Mouse (Mus musculus): ENCODE measurements around the gene Klhl36. TPM values are rescaled to one million over a fixed set of nuclear protein-coding genes. Genes with fewer than 3 reads are reported as not detected.

Gene Klhl36
- polyA plus RNA-seq, 1 experiment from 2014 or later = 9.9 TPM

GRCm38 (mm10) chr8:119881301-119881700 lies 19.2 kb downstream of the Klhl36 start:
- Histone ChIP-seq H3K4me1 (replicated peaks; ENCODE audit: control insufficient read depth, insufficient read depth, low read length) (0 out of 2 replicates have a peak, but pooled peaks cover 3% of the 10 kb centered on the region), H3K4me2 (ENCODE audit: low read depth, low read length, severe bottlenecking) (no peak overlapping the region), H3K4me3 (ENCODE audit: low read depth, low read length) (no peak overlapping the region), H3K27ac (ENCODE audit: low read depth, low read length) (no peak overlapping the region), H3K9me3 (ENCODE audit: control insufficient read depth, low read length) (no peaks in the 10 kb centered on the region), H3K9ac (ENCODE audit: low read length) (no peak overlapping the region), H3K27me3 (ENCODE audit: control insufficient read depth, insufficient read depth, low read length) (no peaks in the 10 kb centered on the region), H3K36me3 (ENCODE audit: control insufficient read depth, insufficient read depth, low read length) (no peaks in the 10 kb centered on the region)
- WGBS = 78% methylated on average over 6 of the region's 6 CpGs
- ATAC-seq (replicated peaks; ENCODE audit: low FRiP score) (no peak), DNase-seq (ENCODE audit: low spot score) (no peak)

- Histone ChIP-seq H3K36me3 (ENCODE audit: control insufficient read depth, insufficient read depth, low read length) (no peaks in the 10 kb centered on the region), H3K4me1 (replicated peaks; ENCODE audit: control insufficient read depth, insufficient read depth, low read length) (0 out of 2 replicates have a peak, but pooled peaks cover 3% of the 10 kb centered on the region), H3K4me2 (ENCODE audit: low read depth, low read length, severe bottlenecking) (no peak overlapping the region), H3K4me3 (ENCODE audit: low read depth, low read length) (no peak overlapping the region), H3K27me3 (ENCODE audit: control insufficient read depth, insufficient read depth, low read length) (no peaks in the 10 kb centered on the region), H3K9me3 (ENCODE audit: control insufficient read depth, low read length) (no peaks in the 10 kb centered on the region), H3K9ac (ENCODE audit: low read length) (no peak overlapping the region), H3K27ac (ENCODE audit: low read depth, low read length) (no peak overlapping the region)
- DNase-seq (ENCODE audit: low spot score) = no peak
- 73% methylated on average over 8 of the region's 8 CpGs for WGBS
- no peak for ATAC-seq (replicated peaks; ENCODE audit: low FRiP score)
Measured at GRCm38 (mm10) chr8:119881917-119882316, 19.9 kb downstream of the Klhl36 start.

GRCm38 (mm10) chr8:119883281-119883680 lies 21.2 kb downstream of the Klhl36 start:
- ATAC-seq (replicated peaks; ENCODE audit: low FRiP score) = no peak
- no peak overlapping the region for H3K4me3 ChIP-seq (ENCODE audit: low read depth, low read length)
- no peaks in the 10 kb centered on the region for H3K36me3 ChIP-seq (ENCODE audit: control insufficient read depth, insufficient read depth, low read length)
- 90% methylated on average over 7 of the region's 7 CpGs for WGBS
- DNase-seq (ENCODE audit: low spot score) = no peak
- no peaks in the 10 kb centered on the region for H3K27me3 ChIP-seq (ENCODE audit: control insufficient read depth, insufficient read depth, low read length)
- H3K9me3 ChIP-seq (ENCODE audit: control insufficient read depth, low read length) = no peaks in the 10 kb centered on the region
- H3K27ac ChIP-seq (ENCODE audit: low read depth, low read length) = no peak overlapping the region
- H3K4me2 ChIP-seq (ENCODE audit: low read depth, low read length, severe bottlenecking) = no peak overlapping the region
- 0 out of 2 replicates have a peak, but pooled peaks cover 3% of the 10 kb centered on the region for H3K4me1 ChIP-seq (replicated peaks; ENCODE audit: control insufficient read depth, insufficient read depth, low read length)
- no peak overlapping the region for H3K9ac ChIP-seq (ENCODE audit: low read length)

DNA sequence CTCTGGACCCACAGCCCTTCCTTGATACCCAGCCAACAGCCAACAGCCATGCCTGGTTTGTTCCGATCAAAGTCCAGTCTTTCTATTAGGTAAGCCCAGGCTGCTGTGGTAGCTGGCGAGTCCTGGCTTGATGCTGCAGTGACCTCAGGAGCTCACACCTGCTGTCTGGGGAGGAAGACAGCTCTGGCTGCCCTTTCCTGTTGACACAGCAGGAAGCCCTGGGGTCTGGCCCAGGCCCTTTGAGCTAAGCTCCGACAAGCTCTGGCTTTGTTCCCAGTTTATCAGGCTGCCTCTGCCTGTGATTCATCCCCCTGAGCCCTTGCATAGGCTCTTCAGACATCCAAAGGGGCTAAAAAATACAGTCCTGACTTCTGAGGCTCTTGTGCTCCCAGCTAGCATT lies 23.5 kb downstream of the Klhl36 start:
- ATAC-seq (replicated peaks; ENCODE audit: low FRiP score) = no peak

DNA sequence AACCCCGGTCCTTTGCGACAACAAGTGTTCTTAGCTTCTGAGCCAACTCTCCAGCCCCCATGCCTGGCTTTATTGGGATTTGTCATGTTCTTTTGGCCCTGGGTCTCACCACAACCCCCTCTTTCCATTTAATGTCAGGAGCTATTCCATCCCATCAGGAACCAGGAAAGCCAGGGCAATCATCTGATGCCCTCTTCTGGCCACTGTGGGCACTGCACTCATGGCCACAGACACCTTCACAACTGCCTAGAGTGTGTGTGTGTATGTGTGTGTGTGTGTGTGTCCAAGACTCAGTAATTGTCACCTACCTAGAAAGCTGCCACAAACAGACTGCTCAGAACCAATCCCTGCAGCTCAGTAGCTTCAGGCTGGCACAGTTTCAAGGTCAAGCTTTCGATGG lies 25.1 kb downstream of the Klhl36 start:
- 93% methylated on average over 3 of the region's 3 CpGs for WGBS
- no peak overlapping the region for H3K27ac ChIP-seq (ENCODE audit: low read depth, low read length)
- no peak overlapping the region for H3K4me2 ChIP-seq (ENCODE audit: low read depth, low read length, severe bottlenecking)
- no peak overlapping the region for H3K9ac ChIP-seq (ENCODE audit: low read length)
- DNase-seq (ENCODE audit: low spot score) (peak; percentile 76), ATAC-seq (replicated peaks; ENCODE audit: low FRiP score) (no peak)
- H3K36me3 ChIP-seq (ENCODE audit: control insufficient read depth, insufficient read depth, low read length) = no peaks in the 10 kb centered on the region
- H3K4me3 ChIP-seq (ENCODE audit: low read depth, low read length) = no peak overlapping the region
- no peaks in the 10 kb centered on the region for H3K9me3 ChIP-seq (ENCODE audit: control insufficient read depth, low read length)
- no peaks in the 10 kb centered on the region for H3K27me3 ChIP-seq (ENCODE audit: control insufficient read depth, insufficient read depth, low read length)
- 0 out of 2 replicates have a peak, but pooled peaks cover 3% of the 10 kb centered on the region for H3K4me1 ChIP-seq (replicated peaks; ENCODE audit: control insufficient read depth, insufficient read depth, low read length)

More for the DNA sequence above, 23.5 kb downstream of the Klhl36 start:
- Histone ChIP-seq H3K36me3 (ENCODE audit: control insufficient read depth, insufficient read depth, low read length) (no peaks in the 10 kb centered on the region), H3K9me3 (ENCODE audit: control insufficient read depth, low read length) (no peaks in the 10 kb centered on the region), H3K27ac (ENCODE audit: low read depth, low read length) (no peak overlapping the region), H3K4me3 (ENCODE audit: low read depth, low read length) (no peak overlapping the region), H3K4me1 (replicated peaks; ENCODE audit: control insufficient read depth, insufficient read depth, low read length) (0 out of 2 replicates have a peak, but pooled peaks cover 3% of the 10 kb centered on the region), H3K4me2 (ENCODE audit: low read depth, low read length, severe bottlenecking) (no peak overlapping the region), H3K9ac (ENCODE audit: low read length) (no peak overlapping the region), H3K27me3 (ENCODE audit: control insufficient read depth, insufficient read depth, low read length) (no peaks in the 10 kb centered on the region)
- 30% methylated on average over 3 of the region's 3 CpGs for WGBS
- DNase-seq (ENCODE audit: low spot score) = no peak

DNA sequence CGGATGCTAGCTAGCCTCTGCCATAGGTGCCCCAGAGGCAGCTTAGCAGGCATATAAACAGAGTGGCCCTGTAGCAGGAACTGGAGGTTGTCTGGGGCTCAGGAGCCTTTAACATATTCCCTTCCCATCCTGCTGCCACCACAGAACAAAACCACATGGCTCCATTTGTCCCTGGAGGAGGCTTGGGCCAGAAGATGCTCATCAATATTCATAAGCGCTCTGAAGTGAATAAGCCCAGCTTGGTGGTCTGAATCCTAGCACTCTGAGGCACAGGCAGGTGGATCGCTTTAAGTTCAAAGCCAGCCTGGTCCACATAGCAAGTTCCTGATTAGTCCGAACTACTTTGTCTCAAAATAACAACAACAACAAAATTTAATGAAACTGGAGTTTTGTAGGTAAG lies 25.9 kb downstream of the Klhl36 start:
- H3K4me3 ChIP-seq (ENCODE audit: low read depth, low read length) = no peak overlapping the region
- no peak for DNase-seq (ENCODE audit: low spot score)
- 67% methylated on average over 4 of the region's 4 CpGs for WGBS
- H3K4me2 ChIP-seq (ENCODE audit: low read depth, low read length, severe bottlenecking) = no peak overlapping the region
- no peak overlapping the region for H3K27ac ChIP-seq (ENCODE audit: low read depth, low read length)
- no peaks in the 10 kb centered on the region for H3K9me3 ChIP-seq (ENCODE audit: control insufficient read depth, low read length)
- H3K36me3 ChIP-seq (ENCODE audit: control insufficient read depth, insufficient read depth, low read length) = no peaks in the 10 kb centered on the region
- 0 out of 2 replicates have a peak, but pooled peaks cover 3% of the 10 kb centered on the region for H3K4me1 ChIP-seq (replicated peaks; ENCODE audit: control insufficient read depth, insufficient read depth, low read length)
- no peak overlapping the region for H3K9ac ChIP-seq (ENCODE audit: low read length)
- no peak for ATAC-seq (replicated peaks; ENCODE audit: low FRiP score)
- no peaks in the 10 kb centered on the region for H3K27me3 ChIP-seq (ENCODE audit: control insufficient read depth, insufficient read depth, low read length)

DNA sequence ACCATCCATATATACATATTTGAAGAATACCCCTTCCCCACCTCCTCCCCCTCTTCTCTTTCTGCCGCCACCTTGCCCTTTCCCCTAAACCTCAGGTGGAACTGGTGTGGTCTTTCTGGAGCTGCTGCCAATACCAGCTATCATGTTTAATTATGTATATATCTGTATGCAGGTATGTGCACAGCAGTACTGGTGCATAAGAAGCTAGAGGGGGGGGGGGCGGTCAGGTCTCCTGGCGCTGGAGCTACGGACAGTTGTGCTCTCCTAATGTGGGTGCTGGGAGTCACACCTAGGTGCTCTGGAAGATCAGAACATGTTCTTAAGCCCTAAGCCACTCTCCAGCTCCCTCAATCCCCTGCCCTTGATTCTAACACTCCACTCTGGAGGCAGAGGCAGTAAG lies 35.0 kb downstream of the Klhl36 start:
- no peak overlapping the region for H3K27ac ChIP-seq (ENCODE audit: low read depth, low read length)
- no peak overlapping the region for H3K4me2 ChIP-seq (ENCODE audit: low read depth, low read length, severe bottlenecking)
- DNase-seq (ENCODE audit: low spot score) = no peak
- no peaks in the 10 kb centered on the region for H3K9me3 ChIP-seq (ENCODE audit: control insufficient read depth, low read length)
- H3K9ac ChIP-seq (ENCODE audit: low read length) = no peak overlapping the region
- no peaks in the 10 kb centered on the region for H3K36me3 ChIP-seq (ENCODE audit: control insufficient read depth, insufficient read depth, low read length)
- WGBS = 82% methylated on average over 4 of the region's 4 CpGs
- no peak for ATAC-seq (replicated peaks; ENCODE audit: low FRiP score)
- no peaks in the 10 kb centered on the region for H3K4me1 ChIP-seq (replicated peaks; ENCODE audit: control insufficient read depth, insufficient read depth, low read length)
- no peak overlapping the region for H3K4me3 ChIP-seq (ENCODE audit: low read depth, low read length)
- peaks cover 17% of the 10 kb centered on the region for H3K27me3 ChIP-seq (ENCODE audit: control insufficient read depth, insufficient read depth, low read length)

- Histone ChIP-seq H3K9ac (ENCODE audit: low read length) (no peak overlapping the region), H3K4me2 (ENCODE audit: low read depth, low read length, severe bottlenecking) (no peak overlapping the region), H3K27me3 (ENCODE audit: control insufficient read depth, insufficient read depth, low read length) (peaks cover 17% of the 10 kb centered on the region), H3K36me3 (ENCODE audit: control insufficient read depth, insufficient read depth, low read length) (no peaks in the 10 kb centered on the region), H3K4me3 (ENCODE audit: low read depth, low read length) (no peak overlapping the region), H3K4me1 (replicated peaks; ENCODE audit: control insufficient read depth, insufficient read depth, low read length) (no peaks in the 10 kb centered on the region), H3K27ac (ENCODE audit: low read depth, low read length) (no peak overlapping the region), H3K9me3 (ENCODE audit: control insufficient read depth, low read length) (no peaks in the 10 kb centered on the region)
- DNase-seq (ENCODE audit: low spot score) = no peak
- 28% methylated on average over 13 of the region's 13 CpGs for WGBS
- ATAC-seq (replicated peaks; ENCODE audit: low FRiP score) = no peak
Measured at GRCm38 (mm10) chr8:119897933-119898332, 35.9 kb downstream of the Klhl36 start.

DNA sequence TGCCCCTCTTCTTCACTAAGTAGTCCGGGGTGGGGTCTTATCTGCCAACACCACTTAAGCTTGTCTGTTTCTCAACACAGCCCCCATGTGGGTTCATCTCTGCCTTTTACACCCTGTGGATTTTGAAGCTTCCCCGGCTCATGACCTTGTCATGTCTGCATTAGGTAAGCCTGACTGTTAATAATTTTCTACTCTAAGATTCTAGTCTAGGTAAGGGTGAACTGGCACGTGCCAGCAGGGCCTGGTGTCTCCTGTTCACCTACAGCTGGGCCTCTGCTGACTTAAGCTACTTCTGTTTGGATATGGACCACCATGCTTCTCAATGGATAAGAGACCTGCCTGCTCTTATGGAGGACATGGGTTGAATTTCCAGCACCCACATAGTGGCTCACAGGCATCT lies 39.3 kb downstream of the Klhl36 start:
- WGBS = 90% methylated on average over 3 of the region's 3 CpGs
- H3K4me1 ChIP-seq (replicated peaks; ENCODE audit: control insufficient read depth, insufficient read depth, low read length) = no peaks in the 10 kb centered on the region
- ATAC-seq (replicated peaks; ENCODE audit: low FRiP score) = no peak
- H3K36me3 ChIP-seq (ENCODE audit: control insufficient read depth, insufficient read depth, low read length) = no peaks in the 10 kb centered on the region
- no peak overlapping the region for H3K27ac ChIP-seq (ENCODE audit: low read depth, low read length)
- no peak overlapping the region for H3K9ac ChIP-seq (ENCODE audit: low read length)
- no peak for DNase-seq (ENCODE audit: low spot score)
- H3K4me2 ChIP-seq (ENCODE audit: low read depth, low read length, severe bottlenecking) = no peak overlapping the region
- no peak overlapping the region for H3K4me3 ChIP-seq (ENCODE audit: low read depth, low read length)
- H3K27me3 ChIP-seq (ENCODE audit: control insufficient read depth, insufficient read depth, low read length) = peaks cover 17% of the 10 kb centered on the region
- no peaks in the 10 kb centered on the region for H3K9me3 ChIP-seq (ENCODE audit: control insufficient read depth, low read length)

Data from forebrain, embryonic 11.5 days (tissue).